Mouse (Mus musculus) myocyte (in vitro differentiated cells): ENCODE data around the gene Tjp2.

Experiments used
- MAX ChIP-seq: IDR thresholded peaks from one replicate; pipeline ENCODE4 v1.6.1; 2011; ENCODE audit warnings: low read depth, mild to moderate bottlenecking, control low read depth
- POLR2A ChIP-seq: IDR thresholded peaks from one replicate; pipeline ENCODE4 v1.6.1; 2011; ENCODE audit warnings: low read depth, mild to moderate bottlenecking, control low read depth, moderate library complexity; ENCODE audit not compliant: insufficient read length

GRCm38 (mm10) chr19:24259390-24260351, 34.8 kb upstream of the Tjp2 start:
- TF ChIP-seq POLR2A (no peak), MAX (no peak)
